Mouse (Mus musculus) embryonic fibroblast, embryonic 13.5 days (primary cell): ENCODE results near the gene Vmn2r7.
"Not testable (repeated sequence)": the region's sequence is repeated elsewhere in the genome, so short reads cannot be mapped to it uniquely, and the experiment has no call there.

Source experiments
- CTCF ChIP-seq: IDR thresholded peaks from 2 replicates; pipeline ENCODE4 v1.5.1; 2011; ENCODE audit warnings: mild to moderate bottlenecking, control low read depth, low read length, moderate library complexity, borderline replicate concordance; ENCODE audit not compliant: insufficient read depth
- POLR2A ChIP-seq: IDR thresholded peaks from 2 replicates; pipeline ENCODE4 v1.6.1; 2011; ENCODE audit warnings: low read depth, mild to moderate bottlenecking, control low read depth, low read length, moderate library complexity

GRCm38 (mm10) chr3:64725736-64726135, 118.8 kb downstream of the Vmn2r7 start:
- TF ChIP-seq CTCF, POLR2A: not testable (repeated sequence)
